Mouse (Mus musculus): Measurements from ENCODE around the gene Mrps33.

DNA sequence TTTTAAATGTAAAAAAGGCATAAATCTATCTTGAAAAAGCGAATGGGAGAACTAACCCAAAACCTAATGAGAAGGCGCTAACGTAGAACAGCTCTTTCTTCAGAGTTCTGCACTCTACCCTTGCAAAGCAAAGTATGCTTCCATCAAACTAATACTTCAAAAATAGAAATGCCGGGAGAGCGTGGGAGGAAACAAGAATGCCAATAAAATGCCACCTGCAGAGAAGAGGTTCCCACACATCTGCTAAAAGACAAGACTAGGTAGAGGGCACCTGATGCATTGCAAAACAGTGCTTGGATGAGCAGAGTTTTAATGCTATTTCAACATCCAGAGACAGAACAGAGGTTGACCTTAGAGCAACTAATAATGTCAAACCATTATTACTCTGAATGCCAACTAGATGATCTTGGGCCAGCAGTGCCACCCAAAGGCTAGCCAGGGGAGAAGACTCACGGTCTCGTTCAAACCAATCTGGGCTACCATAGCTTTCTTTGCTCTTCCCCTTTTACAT, 3.7 kb downstream of the Mrps33 start:
- TF ChIP-seq POLR2A (IDR thresholded peaks at IDR 0.05; ENCODE audit: low read depth, low read length) (no peak), CTCF (IDR thresholded peaks at IDR 0.05; ENCODE audit: borderline replicate concordance, insufficient read depth, low read length) (no peak)
